Mouse (Mus musculus) layer of hippocampus, adult 2 months (tissue): Measurements from ENCODE around the gene Far2. TPM values are rescaled to one million over a fixed set of nuclear protein-coding genes. Genes with fewer than 3 reads are reported as not detected.
A peak's percentile ranks its signal among the peaks of the same experiment; 100 is the strongest.
"Not testable (repeated sequence)": the region's sequence is repeated elsewhere in the genome, so short reads cannot be mapped to it uniquely, and the experiment has no call there.

Experiments
- DNase-seq, 2 experiments: peaks; one replicate each; pipeline ENCODE4 v3.0.0; 2022; ENCODE audit warnings: low spot score in 2 of 2
- H3K27ac ChIP-seq: fragments of 200-600 bp; 2 replicates; pipeline ENCODE4 v1.8.1; 2022
- H3K4me3 ChIP-seq: fragments of 200-600 bp; 2 replicates; pipeline ENCODE4 v1.8.1; 2022; ENCODE audit warnings: mild to moderate bottlenecking
- CTCF ChIP-seq: fragments of 200-600 bp; conservative IDR thresholded peaks from 2 replicates; pipeline ENCODE4 v1.8.1; 2022; ENCODE audit warnings: antibody characterized with exemption, mild to moderate bottlenecking, moderate library complexity
- total RNA-seq, 2 experiments: library from RNA; stranded (reverse); gene quantifications; 2 replicates each; pipeline ENCODE4 v1.2.3; 2021

Gene Far2
- total RNA-seq, 2 experiments from 2014 or later: 13.0 to 15.7 TPM

GRCm38 (mm10) chr6:148135769-148136382 lies 88.8 kb downstream of the Far2 start:
- TF ChIP-seq CTCF: peak; percentile 98
- Histone ChIP-seq H3K27ac (no peak overlapping the region), H3K4me3 (no peak overlapping the region)
- DNase-seq: peak; percentile 78 to 86

GRCm38 (mm10) chr6:148139288-148139995 lies 92.4 kb downstream of the Far2 start:
- no peak overlapping the region for H3K4me3 ChIP-seq
- no peak for TF ChIP-seq CTCF
- H3K27ac ChIP-seq: no peak overlapping the region
- DNase-seq: no peak

- no peak overlapping the region for H3K4me3 ChIP-seq
- DNase-seq: no peak
- H3K27ac ChIP-seq: no peak overlapping the region
- peak; percentile 39 for TF ChIP-seq CTCF
Observed at GRCm38 (mm10) chr6:148141874-148142273, 94.8 kb downstream of the Far2 start.

GRCm38 (mm10) chr6:148142421-148142820 lies 95.4 kb downstream of the Far2 start:
- no peak for DNase-seq
- Histone ChIP-seq H3K27ac (no peak overlapping the region), H3K4me3 (no peak overlapping the region)
- TF ChIP-seq CTCF: no peak

GRCm38 (mm10) chr6:148152305-148152704 lies 105.2 kb downstream of the Far2 start:
- H3K27ac ChIP-seq, DNase-seq, H3K4me3 ChIP-seq: not testable (repeated sequence)

GRCm38 (mm10) chr6:148172904-148173303 lies 125.8 kb downstream of the Far2 start:
- Histone ChIP-seq H3K4me3 (no peak overlapping the region), H3K27ac (no peak overlapping the region)
- DNase-seq: no peak
- TF ChIP-seq CTCF: no peak

- TF ChIP-seq CTCF: no peak
- H3K4me3 ChIP-seq: no peak overlapping the region
- no peak overlapping the region for H3K27ac ChIP-seq
- no peak for DNase-seq
Observed at GRCm38 (mm10) chr6:148185694-148186093, 138.6 kb downstream of the Far2 start.

GRCm38 (mm10) chr6:148193972-148194701 lies 147.1 kb downstream of the Far2 start:
- Histone ChIP-seq H3K4me3 (no peak overlapping the region), H3K27ac (no peak overlapping the region)
- no peak for DNase-seq
- TF ChIP-seq CTCF: no peak

- no peak overlapping the region for H3K27ac ChIP-seq
- DNase-seq: no peak
- H3K4me3 ChIP-seq: no peak overlapping the region
- TF ChIP-seq CTCF: no peak
Observed at GRCm38 (mm10) chr6:148199177-148199576, 152.1 kb downstream of the Far2 start.

- no peak for DNase-seq
- H3K27ac ChIP-seq: no peak overlapping the region
- H3K4me3 ChIP-seq: no peak overlapping the region
- TF ChIP-seq CTCF: no peak
Observed at GRCm38 (mm10) chr6:148199729-148200128, 152.7 kb downstream of the Far2 start.

GRCm38 (mm10) chr6:148205134-148205533 lies 158.1 kb downstream of the Far2 start:
- no peak overlapping the region for H3K4me3 ChIP-seq
- no peak for DNase-seq
- H3K27ac ChIP-seq: no peak overlapping the region
- no peak for TF ChIP-seq CTCF

GRCm38 (mm10) chr6:148207522-148207921 lies 160.5 kb downstream of the Far2 start:
- H3K4me3 ChIP-seq: no peak overlapping the region
- H3K27ac ChIP-seq: no peak overlapping the region
- no peak for TF ChIP-seq CTCF
- no peak for DNase-seq

- Histone ChIP-seq H3K27ac (peak overlapping the region; percentile 95), H3K4me3 (peak overlapping the region; percentile 92)
- no peak for DNase-seq
- no peak for TF ChIP-seq CTCF
Observed at GRCm38 (mm10) chr6:148211391-148211876, 164.4 kb downstream of the Far2 start.
